Mouse (Mus musculus) kidney, adult 8-10 months (tissue): Measurements from ENCODE around the gene Tspo.

ENCODE experiments used
- DNase-seq, 2 experiments: peaks; one replicate each; pipeline ENCODE4 v3.0.0; 2022

Tspo gene

DNA sequence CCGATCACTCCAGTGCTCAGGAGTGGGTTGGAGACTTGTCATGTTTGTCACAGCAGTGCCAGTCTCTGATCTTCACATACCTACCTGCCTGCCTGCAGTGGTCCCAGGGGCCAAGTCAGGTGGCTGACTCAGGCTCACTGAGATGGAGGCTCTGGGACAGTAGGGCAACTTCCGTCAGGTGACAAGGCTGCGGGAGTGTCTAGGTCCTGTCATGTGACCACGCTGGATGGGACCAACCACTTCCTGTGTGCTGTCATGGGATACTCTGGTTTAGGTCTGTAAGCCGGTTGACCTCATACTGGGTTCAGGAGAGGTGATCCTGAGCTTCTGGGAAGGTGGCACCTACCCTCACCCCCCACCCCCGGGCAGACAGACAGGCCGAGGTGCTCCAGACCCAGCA is 17.4 kb upstream of the Tspo start:
- DNase-seq = no peak

DNA sequence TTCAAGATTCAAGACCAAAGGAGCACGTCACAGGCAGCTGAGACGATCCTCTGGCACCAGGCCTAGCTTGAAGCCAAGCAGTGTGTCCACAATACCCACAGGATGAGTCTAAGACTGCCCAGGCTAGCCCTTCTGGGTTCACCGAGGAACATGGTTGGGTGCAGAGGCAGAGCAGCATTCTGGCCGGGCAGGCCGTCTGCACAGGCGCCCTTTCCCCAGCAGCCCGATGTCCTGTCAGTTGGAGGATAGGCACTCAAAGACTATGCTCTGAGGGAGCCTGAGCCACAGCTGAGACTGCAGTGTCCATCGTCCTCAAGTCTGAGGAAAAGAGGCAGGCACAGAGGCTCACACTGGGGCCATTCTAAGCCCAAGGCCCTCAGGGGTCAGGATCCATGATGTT is 16.2 kb upstream of the Tspo start:
- DNase-seq = no peak

DNA sequence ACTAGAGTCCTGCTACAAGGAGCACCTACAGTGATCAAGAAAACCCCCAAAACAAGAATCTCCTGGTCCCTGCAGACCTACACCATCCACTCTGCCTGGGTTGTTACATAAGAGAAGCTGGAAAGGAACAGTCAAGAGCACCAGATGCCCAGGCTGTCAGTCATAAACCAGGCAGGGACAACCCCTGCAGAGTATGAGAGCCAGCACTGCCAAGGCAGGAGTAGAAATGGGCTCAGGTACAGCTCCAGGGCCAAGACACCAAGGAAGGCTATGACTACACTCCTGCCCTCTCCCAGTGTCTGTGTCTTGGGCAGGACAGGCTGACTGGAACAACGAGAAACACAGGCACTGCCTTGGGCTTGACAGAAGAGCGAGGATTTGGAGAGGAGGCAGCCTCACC is 13.3 kb upstream of the Tspo start:
- DNase-seq = no peak

DNA sequence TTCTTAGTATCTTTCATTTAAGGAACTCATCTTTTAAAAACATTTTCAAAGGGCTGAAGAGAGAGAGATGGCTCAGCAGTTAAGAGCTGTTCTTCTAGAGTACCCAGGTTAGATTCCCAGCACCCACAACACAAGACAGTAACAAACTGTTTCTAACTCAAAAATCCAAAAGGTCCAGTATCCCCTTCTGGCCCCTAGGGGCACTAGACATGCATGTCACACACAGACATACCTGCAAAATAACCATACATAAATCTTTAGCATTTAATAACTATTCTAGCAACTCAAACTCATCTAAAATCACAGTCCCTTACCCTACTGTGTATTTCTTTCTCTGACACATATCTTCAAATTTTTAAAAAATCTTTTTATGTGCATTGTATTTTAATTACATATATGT is 9.6 kb upstream of the Tspo start:
- no peak for DNase-seq

DNA sequence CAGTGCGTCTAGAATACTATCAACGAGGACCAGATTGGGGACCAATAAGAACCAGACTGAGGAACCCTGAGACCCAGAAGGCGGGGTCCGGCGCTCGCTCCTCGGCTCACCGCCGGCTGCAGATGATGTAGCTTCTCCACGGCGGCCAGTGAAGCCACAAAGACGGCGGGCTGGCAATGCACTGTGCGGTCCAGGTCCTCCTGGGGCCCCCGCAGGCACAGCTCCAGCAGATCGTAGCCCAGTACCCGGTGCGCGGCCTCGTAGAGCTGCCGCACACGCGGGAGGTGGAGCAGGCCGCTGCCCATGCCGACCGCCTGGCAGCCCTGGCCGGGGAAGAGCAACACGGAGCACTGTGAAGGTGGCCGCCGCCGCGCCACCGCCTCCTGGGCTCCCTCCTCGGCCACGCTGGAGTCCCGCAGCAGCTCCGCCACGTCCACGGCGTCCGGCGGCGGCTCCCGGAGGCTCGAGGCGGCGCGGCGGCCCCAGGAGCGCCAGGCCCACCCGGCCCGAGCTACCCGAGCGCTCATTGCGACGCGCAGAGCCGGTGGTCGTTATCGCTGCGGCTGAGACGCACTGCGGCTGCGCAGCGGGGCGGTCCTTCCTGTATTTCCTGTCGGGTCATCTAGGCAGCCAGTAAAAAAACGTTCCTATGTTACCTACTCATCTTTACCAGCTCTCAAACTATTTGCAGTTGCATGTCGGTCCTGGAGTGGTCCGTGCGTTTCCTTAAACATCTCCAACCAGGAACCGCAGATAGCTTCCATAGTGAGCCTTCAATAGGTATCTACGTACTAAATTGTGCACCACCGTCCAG is 8.0 kb upstream of the Tspo start:
- peak; percentile 83 to 84 for DNase-seq

DNA sequence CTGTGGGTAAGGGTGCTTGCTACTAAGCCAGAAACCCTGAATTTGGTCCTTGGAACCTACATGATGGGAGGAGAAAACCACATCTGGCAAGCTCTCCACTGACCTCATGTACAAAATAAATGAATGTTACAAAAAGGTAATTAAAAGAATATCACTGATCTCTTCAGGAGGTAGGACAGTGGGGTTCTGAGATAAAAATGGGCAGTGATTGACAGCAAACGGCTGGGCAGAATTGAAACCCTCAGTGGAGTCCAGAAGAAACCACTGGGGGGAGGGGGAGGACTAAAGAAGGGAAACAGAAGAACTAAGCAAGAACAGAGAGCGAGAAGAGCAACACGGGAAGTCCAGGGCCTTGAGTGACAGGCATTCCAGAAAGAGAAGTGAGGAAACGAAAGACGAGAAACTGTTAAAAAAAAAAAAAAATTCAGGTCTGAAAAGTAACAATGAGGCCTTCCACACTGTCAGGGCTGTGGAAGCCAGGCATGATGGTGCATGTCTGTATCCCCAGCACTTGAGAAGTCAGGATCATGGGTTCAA is 2.4 kb upstream of the Tspo start:
- no peak for DNase-seq

DNA sequence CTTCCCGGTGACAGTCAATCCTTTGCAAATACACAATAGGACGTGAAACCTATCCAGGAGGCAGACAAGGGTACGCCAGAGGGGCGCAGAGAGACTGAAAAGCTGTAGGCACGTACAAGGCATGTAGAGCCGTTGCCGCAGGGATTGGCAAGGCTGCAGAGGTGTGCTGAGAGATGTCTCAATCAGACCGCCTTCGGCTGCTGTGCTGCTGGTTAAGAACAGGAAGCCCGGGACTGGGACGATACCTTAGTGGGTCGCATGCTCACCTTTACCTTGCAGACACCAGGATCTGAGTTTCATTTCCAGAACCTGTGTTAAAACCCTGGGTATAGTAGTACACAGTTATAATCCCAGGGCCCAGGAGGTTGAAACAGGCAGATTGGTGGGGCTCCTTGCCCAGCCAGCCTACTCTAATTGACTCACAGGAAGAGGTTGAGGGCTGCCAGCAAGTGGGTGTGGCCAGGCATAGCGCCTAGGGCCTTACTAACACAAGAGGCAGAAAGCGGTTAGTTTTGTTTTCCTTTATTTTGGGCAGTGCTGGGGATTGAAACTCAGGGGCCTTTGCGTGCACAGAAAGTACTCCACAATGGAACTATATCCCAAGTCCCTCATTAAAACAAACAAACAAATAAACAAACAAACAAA is 644 bp upstream of the Tspo start:
- peak; percentile 87 for DNase-seq

DNA sequence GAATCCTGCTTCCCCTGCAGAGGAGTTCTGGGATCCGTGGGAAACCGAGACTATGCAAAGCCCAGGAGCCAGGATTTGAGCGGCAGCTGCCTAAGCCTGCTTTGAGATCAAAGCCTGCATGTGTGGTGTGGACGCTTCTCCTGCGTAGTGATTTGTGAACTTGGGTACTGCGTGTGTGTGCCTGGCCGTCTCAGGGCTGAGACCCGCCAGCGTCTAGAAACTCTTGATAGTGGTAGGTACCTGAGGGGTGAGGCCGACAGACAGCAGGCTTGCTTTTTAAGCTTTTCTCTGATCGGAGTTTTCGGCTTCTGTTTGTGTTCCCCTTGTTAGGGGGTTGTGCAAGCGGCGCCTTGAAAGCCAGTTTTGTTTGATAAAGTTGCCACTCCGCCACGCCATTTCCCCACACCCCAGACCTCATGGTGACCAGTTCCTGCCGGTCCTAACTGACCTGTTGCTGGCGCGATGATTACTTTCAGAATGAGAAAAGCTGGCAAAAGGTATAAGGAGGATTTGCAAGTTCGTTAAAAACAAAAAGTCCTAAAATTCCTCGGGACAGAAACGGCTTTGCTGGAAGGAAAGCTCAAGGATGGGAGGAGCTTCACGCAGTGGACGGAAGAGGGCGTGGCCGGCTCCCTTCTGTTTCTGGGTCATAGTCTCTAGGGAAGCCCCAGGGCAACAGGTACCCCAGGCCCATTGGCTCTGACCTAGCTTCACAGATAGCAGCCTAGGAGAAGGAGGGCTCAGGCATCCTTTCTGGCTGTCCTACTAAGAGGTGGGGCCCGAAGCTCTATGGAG is 662 bp downstream of the Tspo start:
- peak; percentile 43 to 73 for DNase-seq

DNA sequence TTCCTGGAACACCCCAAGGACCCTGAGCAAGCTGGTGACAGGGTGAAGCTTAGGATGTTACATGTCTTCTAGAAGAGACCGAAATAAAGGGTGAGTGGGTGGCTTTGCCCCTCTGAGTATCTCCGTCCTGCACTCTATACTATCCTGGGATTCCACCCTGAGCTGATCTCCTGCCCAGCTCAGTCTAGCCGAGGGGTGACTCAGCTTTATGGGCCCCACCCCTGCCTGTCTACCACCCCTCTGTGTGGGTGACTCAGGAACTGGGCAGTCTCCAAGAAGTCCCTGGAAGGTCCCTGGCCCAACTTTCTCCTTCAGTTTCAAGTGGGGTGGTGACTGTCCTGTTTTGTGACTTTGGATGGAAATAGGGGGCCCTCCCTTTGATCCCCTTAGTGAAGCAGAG is 2.0 kb downstream of the Tspo start:
- DNase-seq = no peak

DNA sequence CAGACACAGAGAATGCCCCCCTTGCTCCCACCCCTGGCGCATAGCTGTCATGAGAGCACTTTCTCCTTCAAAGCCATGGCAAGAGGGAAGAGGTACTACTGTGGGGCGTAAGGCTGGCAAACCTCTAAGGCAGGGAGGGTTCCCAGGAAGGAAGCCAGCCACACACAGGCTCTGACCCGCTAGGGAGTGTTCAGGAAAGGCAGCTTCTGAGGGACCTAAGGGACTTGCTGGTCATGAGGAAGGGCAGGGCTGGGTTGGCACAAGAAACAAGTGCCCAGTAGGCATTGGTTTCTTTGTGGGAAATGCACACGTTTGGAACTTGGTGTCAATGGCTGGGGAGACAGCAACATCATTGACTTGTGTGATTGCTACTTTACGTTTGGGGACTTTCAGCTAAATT is 2.6 kb downstream of the Tspo start:
- no peak for DNase-seq

DNA sequence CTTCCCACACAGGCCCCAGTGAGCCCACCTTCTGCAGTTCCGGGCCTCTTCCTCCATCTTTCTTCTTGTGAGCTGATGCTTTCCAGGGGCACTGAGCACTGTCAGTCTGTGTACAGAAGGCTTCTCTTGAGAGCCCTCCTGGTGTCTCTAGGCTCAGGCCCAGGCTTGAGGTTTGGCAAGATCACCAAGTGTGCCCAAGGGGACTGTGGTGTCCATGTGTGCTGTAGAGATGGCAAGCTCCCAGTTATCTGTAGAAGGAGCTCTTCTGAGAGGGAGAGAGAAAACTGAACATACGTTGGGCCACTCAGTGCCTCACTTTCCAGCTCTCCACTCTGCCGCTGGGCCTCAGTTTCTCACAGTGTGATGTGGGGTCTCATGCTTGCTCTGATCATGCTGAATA is 4.3 kb downstream of the Tspo start:
- DNase-seq = no peak

DNA sequence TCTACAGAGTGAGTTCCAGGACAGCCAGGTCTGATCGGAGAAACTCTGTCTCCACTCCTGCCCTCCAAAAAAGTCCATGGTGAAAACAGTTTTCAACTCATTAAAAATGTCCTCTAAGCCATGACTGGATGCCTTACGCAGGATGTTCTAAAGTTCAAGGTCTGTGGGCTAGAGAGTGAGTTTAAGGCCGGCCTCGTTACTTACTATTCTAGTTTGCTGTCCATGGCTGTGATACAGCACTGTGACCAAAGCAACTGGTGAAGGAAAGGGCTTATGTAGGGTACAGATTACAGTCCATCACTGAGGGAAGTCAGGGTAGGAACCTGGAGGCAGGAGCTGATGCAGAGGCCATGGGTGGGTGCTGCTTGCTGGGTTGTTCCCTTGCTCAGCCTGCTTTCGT is 5.2 kb downstream of the Tspo start:
- no peak for DNase-seq

DNA sequence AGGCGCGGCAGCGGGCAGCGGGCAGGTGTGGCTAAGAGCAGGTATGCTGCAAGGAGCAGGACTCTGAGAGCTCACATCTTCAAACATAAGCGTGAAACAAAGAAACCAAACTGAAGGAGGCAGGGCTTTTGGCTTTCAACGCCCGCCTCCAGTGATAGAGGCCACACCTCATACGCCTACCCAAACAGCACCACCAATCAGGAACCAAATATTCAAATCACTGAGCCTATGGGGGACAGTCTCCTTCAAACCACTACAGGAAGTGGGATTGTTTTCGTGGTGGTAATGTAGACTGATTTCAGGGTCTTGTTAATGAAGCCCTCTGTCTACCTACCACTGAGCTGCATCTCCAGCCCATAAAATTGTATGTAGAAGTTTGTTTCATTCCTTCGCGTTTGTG is 6.3 kb downstream of the Tspo start:
- DNase-seq = no peak

DNA sequence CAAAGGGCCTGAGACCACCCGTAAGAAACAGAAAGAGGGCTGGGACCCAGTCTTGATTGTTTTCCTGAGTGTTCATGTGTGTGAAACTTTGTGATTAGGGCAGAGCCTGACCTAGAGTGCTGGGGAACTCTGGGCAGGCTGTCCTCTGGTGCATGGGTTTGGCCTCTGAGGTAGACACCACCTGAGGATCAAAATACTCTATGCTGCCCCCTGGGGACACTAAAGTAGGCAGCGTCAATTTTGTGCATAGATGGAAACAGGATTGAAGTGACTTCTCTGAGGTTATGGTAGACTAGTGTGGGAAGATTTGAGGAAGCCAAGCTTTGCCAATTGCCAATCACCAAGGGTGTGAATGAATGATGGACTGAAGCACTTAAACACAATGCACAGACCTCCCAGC is 7.2 kb downstream of the Tspo start:
- no peak for DNase-seq

DNA sequence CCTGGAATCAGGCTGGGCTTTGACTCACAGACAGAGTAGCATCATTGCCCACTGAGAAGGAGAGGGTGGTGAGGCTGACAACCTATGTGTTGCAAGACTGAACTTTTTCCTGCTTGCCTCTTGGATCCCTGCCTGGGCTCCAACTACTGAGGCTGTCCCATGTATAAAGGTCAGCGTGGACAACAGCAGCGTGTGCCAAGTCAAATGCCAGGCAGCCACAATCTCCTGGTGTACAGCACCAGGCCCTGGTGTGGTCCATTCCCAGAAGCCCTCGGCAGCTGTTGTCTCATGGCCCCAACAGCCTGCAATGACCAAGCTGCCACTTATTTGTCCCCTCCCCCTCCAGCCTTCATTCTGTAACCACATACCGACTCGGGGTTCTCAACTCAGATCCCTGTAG is 8.2 kb downstream of the Tspo start:
- peak; percentile 76 to 78 for DNase-seq

DNA sequence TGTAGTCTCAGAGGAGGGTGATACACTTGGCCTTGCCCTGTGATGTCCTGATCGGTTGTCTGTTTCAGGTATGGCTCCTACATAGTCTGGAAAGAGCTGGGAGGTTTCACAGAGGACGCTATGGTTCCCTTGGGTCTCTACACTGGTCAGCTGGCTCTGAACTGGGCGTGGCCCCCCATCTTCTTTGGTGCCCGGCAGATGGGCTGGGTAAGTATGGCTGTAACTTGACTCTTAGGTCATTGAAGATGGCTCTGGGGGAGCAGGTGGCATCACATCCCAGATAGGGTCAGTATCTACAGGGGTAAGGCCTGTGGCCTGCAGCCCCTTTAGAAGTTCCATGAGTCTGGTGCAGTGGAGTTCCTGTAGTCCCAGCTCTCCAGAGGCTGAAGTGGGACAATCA is 8.7 kb downstream of the Tspo start:
- no peak for DNase-seq

DNA sequence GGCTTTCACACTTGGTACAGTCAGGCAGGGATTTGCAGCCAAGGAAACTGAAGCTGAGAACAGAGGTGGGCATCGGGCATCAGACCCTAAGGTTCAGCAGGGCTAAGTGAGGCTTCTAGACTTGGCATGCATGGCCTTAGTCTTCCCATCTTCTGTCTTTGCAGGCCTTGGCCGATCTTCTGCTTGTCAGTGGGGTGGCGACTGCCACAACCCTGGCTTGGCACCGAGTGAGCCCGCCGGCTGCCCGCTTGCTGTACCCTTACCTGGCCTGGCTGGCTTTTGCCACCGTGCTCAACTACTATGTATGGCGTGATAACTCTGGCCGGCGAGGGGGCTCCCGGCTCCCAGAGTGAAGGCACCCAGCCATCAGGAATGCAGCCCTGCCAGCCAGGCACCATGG is 10.2 kb downstream of the Tspo start:
- DNase-seq = no peak

DNA sequence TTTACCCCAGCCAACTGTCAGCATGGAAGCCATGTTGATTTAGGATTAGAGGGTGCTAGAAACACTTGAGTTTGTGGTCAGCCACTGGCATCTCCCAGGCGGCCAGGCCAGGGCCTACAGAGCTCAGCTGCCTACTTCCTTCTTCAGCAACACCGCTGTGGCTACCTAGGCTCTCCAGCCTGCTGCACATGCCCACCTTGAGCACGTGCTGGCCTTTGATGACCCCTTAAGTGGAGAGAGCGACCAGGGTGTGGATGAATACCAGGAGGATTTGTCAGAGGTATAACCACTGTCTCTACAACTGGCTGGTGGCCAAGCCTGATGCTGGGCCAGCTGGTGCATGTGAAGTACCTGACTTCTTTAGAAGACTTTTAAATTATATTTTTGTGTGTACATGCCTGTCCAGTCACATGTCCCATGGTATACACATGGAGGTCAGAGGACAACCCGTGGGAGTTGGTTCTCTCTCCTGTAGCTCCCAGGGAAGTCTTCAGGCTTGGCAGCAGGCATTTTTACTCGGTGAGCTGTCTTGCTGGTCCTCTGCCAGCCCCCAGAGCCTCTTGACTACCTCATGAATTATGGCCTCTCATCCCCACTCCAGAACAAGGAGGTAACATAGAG is 11.4 kb downstream of the Tspo start:
- DNase-seq = no peak

DNA sequence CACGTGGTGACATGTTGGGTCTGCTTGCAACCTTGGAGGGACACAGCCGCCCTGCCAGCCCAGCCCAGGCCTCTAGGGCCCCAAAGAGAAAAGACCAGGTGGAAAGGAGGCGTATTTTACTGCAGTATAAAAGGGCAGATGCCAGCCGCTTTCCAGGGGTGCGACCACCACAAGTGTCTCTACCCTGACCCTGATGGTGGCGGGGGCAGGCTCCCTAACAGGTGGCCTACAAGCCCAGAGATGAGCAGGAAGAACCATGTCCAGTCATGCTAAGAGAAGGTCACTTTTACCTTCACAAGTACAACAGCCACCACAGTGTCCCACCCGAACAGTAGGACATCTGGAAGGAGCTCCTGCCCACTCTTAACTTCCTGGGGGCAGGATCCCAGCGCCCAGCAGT is 12.2 kb downstream of the Tspo start:
- no peak for DNase-seq

DNA sequence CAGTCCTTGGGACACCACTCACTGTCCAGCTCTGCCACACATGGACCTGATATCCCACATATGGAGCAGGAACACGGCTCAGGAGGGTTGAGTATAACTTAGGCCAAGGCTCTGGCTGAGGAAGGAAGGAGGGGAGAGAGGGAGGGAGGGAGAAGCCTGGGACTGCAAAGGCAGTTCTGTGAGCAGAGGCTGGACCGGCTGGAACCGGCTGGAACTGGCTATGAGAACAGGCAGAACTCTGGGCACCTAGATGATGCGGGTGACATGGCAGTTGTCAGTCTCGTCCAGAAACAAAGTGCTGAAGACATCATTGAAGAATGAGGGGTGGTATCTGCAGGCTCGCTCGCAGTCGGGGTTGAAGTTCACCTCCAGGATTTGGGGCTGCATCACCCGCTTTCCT is 13.3 kb downstream of the Tspo start:
- no peak for DNase-seq

DNA sequence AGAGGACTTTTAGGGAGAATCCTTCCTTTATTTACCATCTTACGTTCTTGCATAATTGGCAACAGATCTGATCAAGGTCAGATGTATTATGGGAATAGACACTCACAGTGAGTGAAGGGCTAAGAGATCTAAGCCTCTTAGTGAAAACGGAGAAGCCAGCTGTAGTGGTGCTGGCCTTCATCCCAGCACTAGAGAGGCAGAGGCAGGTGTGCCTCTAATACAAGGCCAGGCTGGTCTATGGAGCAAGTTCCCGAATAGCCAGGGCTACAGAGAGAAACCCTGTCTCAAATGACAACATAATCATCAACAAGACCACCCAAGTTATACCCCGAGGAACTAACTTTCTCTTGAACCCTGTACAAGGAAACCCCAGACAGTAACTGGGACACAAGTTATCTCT is 19.5 kb downstream of the Tspo start:
- DNase-seq = no peak

DNA sequence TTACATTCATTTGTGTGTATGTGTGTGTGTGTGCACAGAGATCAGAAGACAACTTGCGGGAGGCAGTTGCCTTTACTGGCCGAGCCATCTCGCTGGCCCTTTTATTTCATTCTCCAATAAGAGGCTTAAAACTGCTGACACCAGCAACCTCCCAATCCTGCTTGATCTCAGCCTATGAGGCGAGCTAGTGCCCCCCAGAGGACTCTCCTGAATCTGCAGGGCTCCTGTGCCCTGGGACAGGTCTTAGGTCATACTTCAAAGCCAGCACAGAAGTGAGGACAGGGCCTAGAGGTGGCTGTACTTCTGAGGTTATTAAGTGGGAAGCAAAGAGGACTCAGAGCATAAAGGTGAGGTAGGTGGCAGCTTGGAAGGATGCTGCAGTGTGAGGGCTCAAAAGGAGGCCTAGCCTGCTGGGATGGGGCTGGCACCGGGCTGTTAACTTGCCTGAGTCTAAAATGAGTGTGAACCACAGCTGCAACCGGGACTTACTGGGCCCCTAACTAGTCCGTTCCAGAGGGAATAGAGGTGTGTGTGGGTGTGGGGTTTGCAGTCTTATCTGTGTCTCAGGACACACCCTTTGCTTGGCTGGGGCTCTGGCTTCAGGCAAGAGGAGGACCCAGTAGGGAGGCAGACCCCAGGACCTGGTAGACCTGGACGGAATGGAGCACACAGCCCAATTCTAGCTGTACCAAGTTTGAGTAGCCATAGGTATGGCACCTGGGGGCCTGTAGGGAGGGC is 20.2 kb downstream of the Tspo start:
- peak; percentile 67 to 80 for DNase-seq
